Mouse (Mus musculus): ENCODE measurements around the gene Tac4.

The Tac4 gene

GRCm38 (mm10) chr11:95263816-95264454, 2.6 kb downstream of the Tac4 start:
- DNase-seq (ENCODE audit: low spot score), result no peak

GRCm38 (mm10) chr11:95264455-95265013, 3.2 kb downstream of the Tac4 start:
- DNase-seq (ENCODE audit: low spot score), result no peak

DNA sequence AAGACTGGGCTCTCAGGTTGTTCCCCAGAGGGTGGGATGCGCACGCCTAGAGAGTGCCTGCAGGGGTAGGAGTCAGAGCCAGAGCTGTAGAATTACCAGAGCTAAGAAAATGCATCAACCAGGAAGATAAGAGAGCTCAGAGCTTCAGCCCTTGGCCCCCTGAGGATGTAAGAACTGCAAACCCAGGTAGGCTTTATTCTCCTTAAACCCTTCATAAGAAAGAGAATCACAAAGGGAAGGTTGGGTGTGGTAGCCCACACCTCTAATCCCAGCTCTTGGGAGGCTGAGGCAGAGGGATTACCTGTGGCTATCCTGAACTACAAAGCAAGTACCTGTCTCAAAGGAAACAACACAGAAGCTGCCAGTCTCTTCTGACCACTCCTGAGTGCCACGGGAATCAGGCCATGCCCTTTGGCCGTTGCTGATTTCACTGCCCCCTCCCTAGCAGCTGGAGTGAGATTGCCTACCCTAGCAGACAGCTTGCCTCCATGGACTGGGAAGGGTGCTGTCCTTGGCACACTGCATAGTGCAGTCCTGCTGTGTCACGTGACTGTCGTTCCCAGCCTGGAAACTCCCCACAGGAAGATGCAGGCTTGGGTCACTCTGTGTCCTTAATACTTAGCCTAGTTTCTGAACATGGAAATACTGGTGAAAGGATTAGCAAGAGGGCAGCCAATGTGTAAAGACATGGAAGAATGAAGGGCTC, 5.4 kb downstream of the Tac4 start:
- no peak for DNase-seq (ENCODE audit: low spot score)

DNA sequence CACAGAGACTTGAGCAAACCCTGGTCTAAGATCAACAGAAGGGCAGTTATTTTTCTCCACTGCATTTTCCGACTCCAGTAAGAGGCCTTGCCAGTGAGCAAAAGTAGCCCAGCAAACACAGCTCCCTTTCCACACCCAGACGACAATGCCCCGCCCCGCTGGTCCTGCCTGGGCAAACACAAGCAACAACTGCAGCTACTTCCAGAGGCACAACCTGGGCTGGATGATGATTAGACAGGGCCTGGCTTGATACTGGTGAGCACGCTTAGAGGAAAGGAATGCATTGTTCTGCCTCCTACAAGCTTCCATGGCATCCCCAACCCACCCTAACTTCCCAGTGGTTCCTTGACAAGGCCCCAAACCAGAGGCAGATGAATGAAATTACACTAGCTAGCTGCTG, 12.3 kb downstream of the Tac4 start:
- DNase-seq (ENCODE audit: low spot score), result no peak

GRCm38 (mm10) chr11:95274613-95275012, 13.3 kb downstream of the Tac4 start:
- no peak for DNase-seq (ENCODE audit: low spot score)

DNA sequence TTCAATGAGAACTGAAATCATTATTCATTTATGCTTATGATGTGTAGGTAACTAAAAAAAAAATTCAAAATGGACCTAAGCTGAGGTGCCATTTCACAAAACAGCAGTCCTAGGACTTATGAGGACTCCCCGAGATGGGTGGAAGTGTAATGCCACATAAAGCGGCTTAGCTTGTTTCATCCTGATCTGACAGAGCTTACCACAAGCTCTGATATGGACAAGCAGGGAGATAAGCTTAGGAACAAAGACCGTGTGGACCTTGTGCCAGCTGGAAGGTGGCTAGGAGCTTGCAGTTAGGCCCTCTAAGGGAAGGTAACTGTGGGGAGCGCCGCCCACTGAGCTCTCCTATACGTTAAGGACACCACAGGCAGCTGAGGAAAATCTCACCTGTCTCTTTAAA, 14.7 kb downstream of the Tac4 start:
- DNase-seq (ENCODE audit: low spot score), result no peak

DNA sequence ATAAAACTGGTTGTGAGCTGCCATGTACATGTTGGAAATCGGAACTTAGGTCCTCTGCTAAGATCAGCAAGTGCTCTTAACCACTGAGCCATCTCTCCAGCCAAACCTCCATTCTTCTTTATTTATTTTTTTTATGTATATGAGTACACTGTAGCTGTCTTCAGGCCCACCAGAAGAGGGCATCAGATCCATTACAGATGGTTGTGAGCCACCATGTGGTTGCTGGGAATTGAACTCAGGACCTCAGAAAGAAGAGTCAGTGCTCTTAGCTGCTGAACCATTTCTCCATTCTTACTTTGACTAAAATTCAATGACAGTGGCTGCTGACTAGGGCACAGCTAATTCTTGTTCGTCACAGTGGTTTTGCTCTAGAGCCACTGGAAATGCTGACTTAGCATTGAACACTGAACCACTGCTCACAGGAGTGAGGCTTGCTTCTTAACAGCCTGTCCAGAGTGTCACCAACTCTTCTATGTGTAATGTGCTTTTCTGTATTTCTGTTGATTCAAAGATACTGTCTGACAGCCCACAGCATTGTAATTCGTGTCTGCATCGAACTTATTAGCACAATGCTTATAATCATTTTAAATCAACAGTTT, 17.8 kb downstream of the Tac4 start:
- no peak for DNase-seq (ENCODE audit: low spot score)

DNA sequence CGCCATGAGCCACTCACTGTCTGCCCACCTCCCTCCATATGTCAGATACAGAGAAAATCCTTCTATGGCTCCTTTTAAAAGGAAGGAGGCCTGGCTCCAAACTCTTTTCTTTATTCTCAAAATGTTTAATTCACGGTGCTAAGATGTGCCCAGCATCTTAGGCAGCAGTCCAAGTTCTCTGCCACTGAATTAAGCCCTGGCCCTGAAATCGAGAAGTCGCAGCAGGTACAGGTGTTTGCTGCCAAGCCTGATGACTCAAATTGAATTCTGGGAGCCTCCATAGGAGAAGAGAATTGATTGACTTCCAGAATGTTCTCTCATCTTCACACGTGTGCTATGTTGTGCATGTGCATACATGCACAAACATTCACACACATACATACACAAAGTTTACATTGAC, 21.0 kb downstream of the Tac4 start:
- DNase-seq (ENCODE audit: low spot score), result no peak

DNA sequence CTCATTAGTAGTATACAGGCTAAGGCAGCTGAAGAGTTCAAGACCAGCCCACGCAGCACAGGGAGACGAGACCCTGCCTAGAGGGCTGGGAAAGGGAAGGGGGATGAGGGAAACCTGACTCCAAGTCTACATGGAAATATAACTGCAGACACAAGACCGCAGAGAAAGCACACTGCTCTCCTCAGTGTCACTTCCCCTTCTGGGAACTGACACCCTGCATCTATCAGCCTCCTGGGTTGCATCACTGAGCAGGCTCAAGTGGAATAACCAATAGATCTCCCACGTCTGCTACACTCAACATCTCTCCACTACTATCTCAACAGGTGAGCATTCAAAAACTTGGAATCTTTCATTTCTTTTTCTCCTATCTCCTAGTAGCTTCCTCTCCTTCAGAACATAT, 30.7 kb downstream of the Tac4 start:
- no peak for DNase-seq (ENCODE audit: low spot score)

- DNase-seq (ENCODE audit: low spot score), result no peak
Observed at GRCm38 (mm10) chr11:95293017-95293624, 31.8 kb downstream of the Tac4 start.

DNA sequence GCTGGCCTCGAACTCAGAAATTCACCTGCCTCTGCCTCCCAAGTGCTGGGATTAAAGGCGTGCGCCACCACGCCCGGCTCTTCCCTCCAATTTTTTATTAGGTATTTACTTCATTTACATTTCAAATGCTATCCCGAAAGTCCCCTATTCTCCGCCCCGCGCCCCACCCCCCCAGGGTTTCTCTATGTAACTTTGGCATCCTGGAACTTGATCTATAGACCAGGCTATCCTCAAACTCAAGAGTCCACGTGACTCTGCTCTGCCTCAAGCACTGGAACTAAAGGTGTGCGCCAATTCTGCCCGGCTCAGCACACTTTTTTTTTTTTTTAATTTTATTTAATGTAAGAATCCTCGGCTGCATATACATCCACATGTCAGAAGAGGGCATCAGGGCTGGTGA, 34.4 kb downstream of the Tac4 start:
- DNase-seq (ENCODE audit: low spot score), result no peak

GRCm38 (mm10) chr11:95298146-95298545, 36.8 kb downstream of the Tac4 start:
- no peak for DNase-seq (ENCODE audit: low spot score)

DNA sequence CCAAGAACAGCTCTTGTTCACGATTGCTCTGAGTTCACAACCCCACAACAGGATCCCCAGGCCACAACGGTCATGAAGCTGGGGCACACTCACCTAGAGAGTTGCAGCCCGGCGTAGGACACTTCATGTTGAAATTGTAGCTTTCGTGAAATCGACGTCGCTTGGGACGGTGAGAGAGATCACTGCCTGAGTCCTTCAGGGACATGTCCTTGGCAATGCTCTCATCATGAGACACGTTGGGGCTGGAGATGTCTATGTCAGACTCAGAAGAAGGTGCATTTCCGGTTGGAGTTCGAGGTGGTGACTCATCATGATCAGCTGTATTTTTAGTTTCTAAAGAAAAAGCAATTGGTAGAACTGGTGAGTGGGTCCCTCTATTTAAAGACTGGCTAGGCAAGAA, 38.6 kb downstream of the Tac4 start:
- DNase-seq (ENCODE audit: low spot score), result no peak

GRCm38 (mm10) chr11:95301772-95302171, 40.4 kb downstream of the Tac4 start:
- DNase-seq (ENCODE audit: low spot score), result no peak

- DNase-seq (ENCODE audit: low spot score), result no peak
Observed at GRCm38 (mm10) chr11:95305600-95305999, 44.3 kb downstream of the Tac4 start.

- no peak for DNase-seq (ENCODE audit: low spot score)
Observed at GRCm38 (mm10) chr11:95307526-95307925, 46.2 kb downstream of the Tac4 start.

DNA sequence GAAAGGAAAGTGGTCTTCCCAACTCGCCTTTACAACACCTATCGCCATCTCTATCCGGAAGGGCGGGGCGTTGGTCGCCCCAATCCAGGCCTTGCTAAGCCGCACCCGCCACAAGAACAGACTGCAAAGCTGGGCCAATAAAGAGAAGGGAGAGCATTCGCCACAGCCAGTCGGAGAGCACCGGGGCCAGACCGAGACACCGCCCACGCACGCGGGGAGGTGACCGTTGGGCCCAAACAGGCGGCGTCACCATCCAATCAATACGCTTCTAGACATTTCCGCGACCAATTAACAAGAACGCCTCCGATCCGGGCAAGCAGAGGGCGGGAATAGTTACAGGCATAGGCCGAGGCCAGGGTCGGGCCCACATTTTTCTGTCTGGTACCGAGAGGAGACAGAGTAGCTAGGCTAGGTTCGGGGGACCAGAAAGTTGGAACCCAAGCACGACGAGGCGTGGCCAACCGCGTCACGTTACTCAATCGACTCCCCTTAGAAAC, 48.2 kb downstream of the Tac4 start:
- peak; percentile 95 for DNase-seq (ENCODE audit: low spot score)

DNA sequence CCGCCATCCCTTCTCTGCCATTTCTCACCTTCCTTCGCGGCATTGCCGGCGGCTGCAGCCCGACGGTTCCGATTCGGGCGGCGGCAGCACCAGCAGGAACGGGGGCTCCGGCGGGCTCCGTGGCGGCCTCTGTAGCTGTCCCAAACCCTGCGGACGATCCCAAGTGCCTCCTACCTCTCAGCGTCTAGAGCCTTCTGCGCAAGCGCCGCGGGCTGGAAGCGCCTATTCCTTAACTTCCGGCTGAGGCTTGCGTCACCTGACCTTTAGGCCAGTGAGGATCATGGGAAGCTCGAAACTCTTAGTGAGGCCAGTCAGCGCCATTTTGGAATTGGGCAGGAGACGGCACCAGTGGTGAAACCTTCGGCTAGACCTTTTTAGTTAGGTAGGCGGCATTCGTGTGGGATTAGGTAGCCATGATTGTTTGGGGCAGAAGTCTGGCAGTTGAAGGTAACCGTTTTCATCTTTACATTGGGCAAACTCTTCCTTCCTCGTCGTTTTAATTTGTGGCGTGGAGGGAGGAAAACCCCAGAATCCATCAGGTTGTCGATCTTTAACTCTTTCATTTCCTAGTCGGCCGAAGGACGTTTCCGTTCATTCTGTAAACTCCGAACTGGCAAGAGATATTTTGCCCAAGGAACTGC, 48.8 kb downstream of the Tac4 start, which contains the start of gene Kat7:
TSS of gene Kat7 (minus strand) at position 240 of the 641 bp plus-strand sequence.
- DNase-seq (ENCODE audit: low spot score), result peak; percentile 98

DNA sequence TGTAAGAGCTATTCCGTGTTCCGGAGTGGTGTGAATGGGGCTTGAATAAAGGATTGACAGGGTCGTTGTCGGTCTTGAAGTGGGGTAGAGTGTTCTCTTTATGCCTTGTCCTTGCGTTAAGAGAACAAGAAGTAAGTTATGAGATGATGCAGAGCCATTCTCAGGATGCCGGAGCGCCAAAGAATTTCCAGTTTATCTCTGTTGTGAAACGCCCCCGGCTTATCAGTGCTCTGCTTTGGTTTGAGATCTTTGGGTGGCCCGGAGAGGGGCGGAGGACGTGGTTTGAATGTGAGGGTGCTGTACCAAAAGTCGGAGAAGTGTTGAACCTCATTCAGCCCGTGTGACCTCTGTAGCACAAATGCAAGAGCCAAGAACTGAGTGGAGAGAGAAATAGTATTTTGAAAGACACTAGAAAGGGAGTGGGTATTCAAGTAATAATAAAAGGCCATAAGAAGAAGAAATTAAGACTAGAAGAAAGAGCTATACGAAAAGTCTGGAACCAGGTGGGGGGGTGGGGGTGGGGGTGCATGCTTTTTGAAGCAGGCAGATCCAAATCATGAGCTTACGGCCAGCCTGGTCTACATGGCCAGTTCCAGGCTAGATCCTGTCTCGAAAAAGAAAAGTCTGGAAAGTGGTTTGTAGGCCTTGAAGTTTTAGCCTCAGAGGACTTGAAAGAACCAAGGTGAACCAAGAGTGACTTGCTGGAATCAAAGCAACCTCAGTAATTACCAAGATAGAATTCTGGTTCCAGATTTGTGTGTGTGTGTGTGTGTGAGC, 49.5 kb downstream of the Tac4 start:
- no peak for DNase-seq (ENCODE audit: low spot score)

DNA sequence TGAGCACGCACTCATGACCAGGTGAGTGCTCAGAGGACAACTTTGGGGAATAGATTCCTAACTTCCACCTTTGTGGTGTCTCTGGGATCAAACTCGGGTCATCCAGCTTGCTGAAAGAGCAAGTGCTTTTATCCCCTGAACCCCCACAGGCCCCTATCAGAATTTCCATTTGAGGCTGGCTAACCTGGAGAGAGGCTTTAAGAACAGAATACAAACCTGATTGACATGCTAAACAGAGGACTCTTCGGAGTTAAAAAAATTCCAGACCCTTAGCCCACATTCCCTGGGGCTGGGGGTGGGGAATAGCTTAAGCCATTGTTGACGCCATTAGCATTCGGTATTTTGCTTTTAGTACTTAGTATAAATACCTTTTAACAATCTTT, 50.1 kb downstream of the Tac4 start:
- DNase-seq (ENCODE audit: low spot score), result no peak

GRCm38 (mm10) chr11:95315215-95315955, 54.1 kb downstream of the Tac4 start:
- DNase-seq (ENCODE audit: low spot score), result no peak

Measured in layer of hippocampus, adult 9-10 months (tissue).